Mouse (Mus musculus) urinary bladder, postnatal 10 days (tissue): ENCODE measurements at regions not wholly inside any gene's neighbourhood (a gene's known extent, or its start where the extent isn't known, plus 50 kb on each side); places are given as distances from the start of the nearest gene placed in this dataset.

Experiments
- DNase-seq: peaks from one replicate; pipeline ENCODE4 v3.0.0; 2022; ENCODE audit warnings: low spot score

- DNase-seq: no peak
Measured at GRCm38 (mm10) chr3:143411655-143412054, 529.9 kb upstream of the Pkn2 start.

GRCm38 (mm10) chr3:143398966-143399365, 517.2 kb upstream of the Pkn2 start:
- DNase-seq: no peak

- DNase-seq: no peak
Measured at GRCm38 (mm10) chr3:143384357-143384756, 502.6 kb upstream of the Pkn2 start.

- peak; percentile 20 for DNase-seq
Measured at GRCm38 (mm10) chr3:143379193-143379592, 497.4 kb upstream of the Pkn2 start.

GRCm38 (mm10) chr3:143377446-143377845, 495.6 kb upstream of the Pkn2 start:
- DNase-seq: no peak

GRCm38 (mm10) chr3:143375527-143376061, 493.8 kb upstream of the Pkn2 start:
- DNase-seq: no peak

- no peak for DNase-seq
Measured at GRCm38 (mm10) chr3:143373501-143373900, 491.7 kb upstream of the Pkn2 start.

- DNase-seq: no peak
Measured at GRCm38 (mm10) chr3:143369002-143369401, 487.2 kb upstream of the Pkn2 start.

GRCm38 (mm10) chr3:143340032-143340431, 458.2 kb upstream of the Pkn2 start:
- DNase-seq: no peak

- no peak for DNase-seq
Measured at GRCm38 (mm10) chr3:143333339-143333738, 451.5 kb upstream of the Pkn2 start.

GRCm38 (mm10) chr3:143328521-143328920, 446.7 kb upstream of the Pkn2 start:
- no peak for DNase-seq

GRCm38 (mm10) chr3:143327652-143328051, 445.8 kb upstream of the Pkn2 start:
- DNase-seq: no peak

GRCm38 (mm10) chr3:143316457-143316856, 434.7 kb upstream of the Pkn2 start:
- no peak for DNase-seq

- DNase-seq: no peak
Measured at GRCm38 (mm10) chr3:143291793-143292192, 410.0 kb upstream of the Pkn2 start.

- DNase-seq: no peak
Measured at GRCm38 (mm10) chr3:143264132-143264531, 382.3 kb upstream of the Pkn2 start.

GRCm38 (mm10) chr3:143252643-143253042, 370.8 kb upstream of the Pkn2 start:
- no peak for DNase-seq

- no peak for DNase-seq
Measured at GRCm38 (mm10) chr3:143252008-143252407, 370.2 kb upstream of the Pkn2 start.

GRCm38 (mm10) chr3:143242691-143243090, 360.9 kb upstream of the Pkn2 start:
- no peak for DNase-seq

GRCm38 (mm10) chr3:143240545-143241383, 359.0 kb upstream of the Pkn2 start:
- DNase-seq: no peak

GRCm38 (mm10) chr3:143238546-143238945, 356.7 kb upstream of the Pkn2 start:
- DNase-seq: no peak

GRCm38 (mm10) chr3:143223999-143224729, 342.4 kb upstream of the Pkn2 start:
- DNase-seq: no peak

- DNase-seq: no peak
Measured at GRCm38 (mm10) chr3:143193263-143193970, 311.6 kb upstream of the Pkn2 start.
